Mouse (Mus musculus) right cerebral cortex, postnatal 4 days (tissue): ENCODE results near the gene Mettl25.

Experiments
- DNase-seq: peaks from one replicate; pipeline ENCODE4 v3.0.0-alpha.2; 2022

The Mettl25 gene

DNA sequence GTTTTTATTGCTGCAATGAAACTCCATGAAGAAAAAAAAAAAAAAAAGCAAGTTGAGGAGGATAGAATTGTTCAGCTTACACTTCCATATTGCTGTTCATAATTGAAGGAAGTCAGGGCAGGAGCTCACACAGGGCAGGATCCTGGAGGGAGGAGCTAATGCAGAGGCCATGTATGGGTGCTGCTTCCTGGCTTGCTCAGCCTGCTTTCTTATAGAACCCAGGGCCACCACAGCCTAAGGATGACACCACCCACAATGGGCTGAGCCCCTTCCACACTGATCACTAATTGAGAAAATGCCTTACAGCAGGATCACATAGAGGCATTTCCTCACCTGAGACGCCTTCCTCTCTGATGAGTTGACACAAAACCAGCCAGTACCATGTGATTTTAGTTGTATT lies 95.2 kb downstream of the Mettl25 start:
- no peak for DNase-seq

DNA sequence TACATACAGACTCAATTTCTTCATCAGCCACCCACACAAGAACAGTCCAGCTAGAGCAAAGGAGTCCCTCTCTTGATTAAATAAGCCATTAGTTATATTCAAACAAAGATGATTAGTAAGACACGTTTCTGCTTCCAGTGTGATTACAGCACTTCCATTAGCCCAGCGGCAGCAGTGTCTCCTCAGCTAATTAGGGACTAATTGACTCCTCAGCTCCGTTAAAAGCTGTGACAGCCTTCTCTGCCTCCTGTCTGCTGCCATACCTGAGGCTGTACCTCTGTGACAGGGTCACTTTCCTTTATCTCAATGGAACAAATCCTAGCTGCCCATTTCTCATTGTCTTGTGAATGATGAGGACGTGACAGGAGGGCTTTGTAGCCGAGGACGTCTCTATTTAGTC lies 99.4 kb downstream of the Mettl25 start:
- DNase-seq = no peak

DNA sequence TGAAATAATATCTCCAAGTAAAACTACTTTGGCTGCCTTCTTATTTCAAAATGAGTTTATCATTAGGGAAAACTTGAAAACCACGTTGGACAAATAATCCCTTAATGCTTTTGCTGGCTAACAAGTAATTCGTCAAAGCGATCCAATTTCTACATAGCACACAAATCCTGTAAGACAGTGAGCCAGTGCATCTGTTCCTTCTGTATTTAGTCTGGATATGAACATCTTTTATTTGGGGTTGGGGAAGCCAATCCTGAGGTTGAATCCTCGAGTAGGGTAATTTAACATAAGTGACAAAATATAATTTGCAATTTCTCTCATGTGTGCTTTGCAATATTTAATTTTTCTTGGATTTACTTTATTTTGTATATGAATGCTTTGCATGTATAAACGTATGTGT lies 102.2 kb downstream of the Mettl25 start:
- DNase-seq = no peak

DNA sequence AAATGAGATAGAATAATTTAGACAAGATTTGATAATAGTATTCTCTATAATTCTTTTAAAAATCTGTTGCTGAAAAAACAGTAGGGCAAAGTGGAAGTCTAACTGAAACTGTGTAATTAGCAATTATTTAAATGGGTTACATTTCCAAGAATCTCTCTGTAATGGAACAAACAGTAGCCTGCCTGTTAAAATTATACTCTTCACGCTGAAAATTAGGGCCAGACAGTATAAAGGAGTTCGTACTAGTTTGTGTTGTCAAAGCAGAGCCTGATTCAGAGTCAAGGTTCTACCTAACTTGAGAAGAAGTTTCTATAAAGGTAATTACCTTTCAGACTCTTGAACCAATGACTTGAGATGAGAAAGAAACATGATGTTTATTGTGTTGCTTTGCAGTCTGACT lies 113.4 kb downstream of the Mettl25 start:
- DNase-seq = no peak

DNA sequence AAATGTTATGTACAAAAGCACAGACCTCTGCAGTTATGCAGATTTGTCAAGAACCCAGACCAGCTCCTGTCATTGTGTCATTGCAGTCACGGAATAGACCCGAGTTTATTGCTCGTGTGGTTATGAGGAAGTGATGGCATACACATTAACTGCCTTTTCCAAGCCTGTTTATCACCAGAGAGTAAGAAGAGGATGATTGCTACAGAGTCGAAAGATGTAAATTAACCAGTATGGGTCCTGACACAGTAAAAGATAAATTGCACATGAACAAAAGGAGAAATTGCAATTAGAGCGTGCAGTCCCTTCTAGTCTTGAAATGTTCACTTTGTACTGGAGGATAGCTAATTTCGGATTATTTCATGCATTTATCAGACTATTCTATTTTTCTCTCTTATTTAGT lies 113.8 kb downstream of the Mettl25 start:
- DNase-seq = no peak

DNA sequence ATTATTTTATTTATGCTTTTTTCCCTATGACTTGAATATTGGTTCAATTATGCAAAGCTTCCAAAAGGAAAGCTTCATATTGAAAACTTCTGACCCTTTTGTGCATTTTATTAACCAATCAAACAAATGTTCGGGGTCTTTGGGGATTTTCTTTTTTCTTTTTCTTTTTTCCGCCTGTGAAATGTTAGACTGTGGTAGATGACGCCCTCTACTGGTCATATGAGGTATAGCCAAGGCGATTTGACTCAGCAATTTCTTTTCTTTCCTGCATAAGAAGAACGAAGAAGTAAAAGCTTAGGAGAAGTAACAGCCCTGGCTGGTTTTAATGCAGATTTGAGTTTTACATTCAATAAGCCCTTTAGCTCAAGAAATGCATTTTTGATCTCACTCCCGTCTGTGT lies 126.3 kb downstream of the Mettl25 start:
- peak; percentile 7 for DNase-seq

DNA sequence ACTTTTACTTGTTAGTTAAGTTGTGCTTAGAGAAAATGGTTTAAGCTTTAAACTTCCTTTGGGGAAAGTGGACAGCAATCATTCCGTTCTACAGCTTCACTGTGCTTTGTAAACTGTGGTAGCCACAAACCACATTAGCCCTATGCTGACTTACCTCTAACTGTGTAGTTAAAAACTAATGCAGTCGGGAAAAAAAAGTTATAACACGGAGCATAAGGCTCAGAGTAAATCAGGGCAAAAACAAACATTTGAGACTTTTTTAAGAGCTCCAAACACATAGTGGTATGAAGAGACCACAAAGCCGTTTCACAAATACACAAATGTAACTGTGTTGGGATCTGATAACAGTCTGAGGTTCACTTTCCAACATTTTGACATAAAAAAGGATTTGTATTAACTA lies 126.8 kb downstream of the Mettl25 start:
- DNase-seq = no peak

DNA sequence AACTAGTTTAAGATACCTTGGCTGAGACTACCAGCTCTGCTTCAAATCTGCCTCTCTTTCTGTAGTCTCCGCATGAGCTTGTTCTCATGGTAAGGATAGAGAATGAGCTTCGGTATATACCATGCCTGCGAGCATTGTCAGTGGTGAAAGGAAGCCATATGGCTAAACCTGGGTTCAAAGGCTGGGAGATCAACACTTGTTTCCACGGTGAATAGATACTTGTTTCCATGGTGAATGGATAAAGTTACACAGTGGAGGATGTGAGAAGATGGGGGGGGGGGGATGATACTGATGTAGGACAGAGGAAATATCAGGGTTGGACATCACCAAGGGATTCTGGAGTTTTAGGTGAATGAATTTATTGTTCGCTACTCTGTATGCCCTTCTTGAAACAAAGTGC lies 128.0 kb downstream of the Mettl25 start:
- no peak for DNase-seq
